8 mouse cellular contexts compared by ENCODE assay signal in genomic region chr4:132535406-132536121, GRCm38 (mm10). TPM values are rescaled to one million over a fixed set of nuclear protein-coding genes. Genes with fewer than 3 reads are reported as not detected.
DNase-seq lines count a peak whose midpoint lies in the region; ATAC-seq and TF ChIP-seq lines count a peak whose summit lies in the region.

Gene Dnajc8 (plus strand): TSS chr4:132535550.

- peak within 1 kb of the TSS; percentile 75 for H3K4me2 ChIP-seq in forebrain, postnatal 0 days (ENCODE audit: low read depth)
- peak within 1 kb of the TSS; percentile 70 for H3K4me2 ChIP-seq in lung, embryonic 15.5 days

- TF ChIP-seq CTCF in G1E (IDR thresholded peaks at IDR 0.05; ENCODE audit: low read depth, low read length) = no peak
- TF ChIP-seq CTCF in forebrain, postnatal 0 days (IDR thresholded peaks at IDR 0.05; ENCODE audit: low read depth) = no peak

- peak; percentile 85 for DNase-seq in G1E (ENCODE audit: low spot score)
- peak; percentile 96 to 97 for DNase-seq in cerebellum, adult 18-20 months
- peak; percentile 97 for DNase-seq in forebrain, postnatal 0 days
- DNase-seq in heart, postnatal 4 days = peak; percentile 98
- DNase-seq in layer of hippocampus, adult 8-10 months (ENCODE audit: low spot score in 2 of 2) = peak; percentile 89 to 93
- DNase-seq in ovary, adult 18-20 months (ENCODE audit: low spot score) = peak; percentile 89
- DNase-seq in thymus, postnatal 0 days (ENCODE audit: low spot score) = peak; percentile 95

- H3K27ac ChIP-seq in forebrain, postnatal 0 days (ENCODE audit: low read depth, low read length) = peak within 1 kb of the TSS; percentile 78
- H3K27ac ChIP-seq in lung, embryonic 15.5 days = peak within 1 kb of the TSS; percentile 66

- under 1% methylated on average over 60 of the region's 60 CpGs for WGBS in forebrain, postnatal 0 days
- WGBS in lung, embryonic 15.5 days = under 1% methylated on average over 59 of the region's 60 CpGs

- no peak for ATAC-seq in G1E (ENCODE audit: extremely low read depth, insufficient number of reproducible peaks, low FRiP score, poor library complexity, severe bottlenecking)
- ATAC-seq in forebrain, postnatal 0 days = peak; percentile 78
- peak; percentile 81 for ATAC-seq in lung, embryonic 15.5 days (ENCODE audit: borderline replicate concordance, extremely low read depth, low FRiP score, low TSS enrichment)

- peaks cover 47% of the 10 kb centered on the region for H3K36me3 ChIP-seq in G1E (replicated peaks)
- peaks cover 11% of the 10 kb centered on the region for H3K36me3 ChIP-seq in forebrain, postnatal 0 days (ENCODE audit: insufficient read depth)
- H3K36me3 ChIP-seq in lung, embryonic 15.5 days = peaks cover 30% of the 10 kb centered on the region

- H3K9ac ChIP-seq in forebrain, postnatal 0 days = peak within 1 kb of the TSS; percentile 80
- peak within 1 kb of the TSS; percentile 82 for H3K9ac ChIP-seq in lung, embryonic 15.5 days

- H3K9me3 ChIP-seq in G1E (replicated peaks) = no peaks in the 10 kb centered on the region
- no peaks in the 10 kb centered on the region for H3K9me3 ChIP-seq in forebrain, postnatal 0 days (ENCODE audit: low read length)
- no peaks in the 10 kb centered on the region for H3K9me3 ChIP-seq in lung, embryonic 15.5 days

- no peaks in the 10 kb centered on the region for H3K27me3 ChIP-seq in G1E (ENCODE audit: insufficient read depth, low read length)
- H3K27me3 ChIP-seq in forebrain, postnatal 0 days (ENCODE audit: insufficient read depth, low read length) = no peaks in the 10 kb centered on the region
- no peaks in the 10 kb centered on the region for H3K27me3 ChIP-seq in lung, embryonic 15.5 days

- H3K4me1 ChIP-seq in G1E (ENCODE audit: insufficient read depth, low read depth, low read length) = peaks cover 68% of the 10 kb centered on the region
- peaks cover 20% of the 10 kb centered on the region; the same call in 1 of the 2 replicates for H3K4me1 ChIP-seq in forebrain, postnatal 0 days (ENCODE audit: insufficient read depth)
- H3K4me1 ChIP-seq in lung, embryonic 15.5 days = peaks cover 44% of the 10 kb centered on the region

- peak within 1 kb of the TSS; percentile 98 for H3K4me3 ChIP-seq in G1E (ENCODE audit: low read depth, low read length)
- H3K4me3 ChIP-seq in forebrain, postnatal 0 days (ENCODE audit: low read depth, low read length) = peak within 1 kb of the TSS; percentile 80
- peak within 1 kb of the TSS; percentile 66 for H3K4me3 ChIP-seq in lung, embryonic 15.5 days

RNA-seq across cellular contexts. Expression of gene Dnajc8, which starts in this region (rescaled TPM):
- 240 and 275 TPM in 2 replicates for total RNA-seq in G1E (2014; fragmentation: Nextera tagmentation)
- 329 and 337 TPM in 2 replicates for total RNA-seq in G1E (2017)
- 164 and 213 TPM in 2 replicates for polyA plus RNA-seq in G1E (2012)
- total RNA-seq in forebrain, postnatal 0 days (2014; rRNA removed) = 103 and 111 TPM in 2 replicates
- 151 and 165 TPM in 2 replicates for polyA plus RNA-seq in forebrain, postnatal 0 days (2015; fragmentation: Nextera tagmentation; extraction: Ambion mirVana)
- 10 to 100 TPM; 77.0 to 79.0 TPM for total RNA-seq in heart, postnatal 4 days (2021)
- total RNA-seq in layer of hippocampus, adult 8-10 months (2022) = 100 to 1,000 TPM in 2 of 4 experiments, 10 to 100 TPM in 2; 88.8 to 104 (median 94.6) TPM
- 146 and 157 TPM in 2 replicates for polyA plus RNA-seq in lung, embryonic 15.5 days (2015; fragmentation: Nextera tagmentation; extraction: Ambion mirVana)
- 190 and 199 TPM in 2 replicates for polyA plus RNA-seq in thymus, postnatal 0 days (2015; fragmentation: Nextera tagmentation; extraction: Ambion mirVana)
